18 mouse cellular contexts compared by ENCODE assay signal in genomic region chr8:127295848-127296247, GRCm38 (mm10).
DNase-seq lines count a peak whose midpoint lies in the region; ATAC-seq lines count a peak whose summit lies in the region.
"Had no signal": no experiment of that assay in that cellular context is flagged by ENCODE, and none has a peak within 500 bp of the region (broad histone marks: within the 10 kb centered on the region; RNA-seq: fewer than 3 reads in every experiment).

No protein-coding gene starts in this region.

- H3K4me1 ChIP-seq in hindbrain, embryonic 16.5 days (ENCODE audit: control insufficient read depth, insufficient read depth, low read depth, low read length): peaks cover 4% of the 10 kb centered on the region
- H3K4me1 ChIP-seq in hindbrain, embryonic 11.5 days (replicated peaks; ENCODE audit: control insufficient read depth, insufficient read depth, low read length): no peaks in the 10 kb centered on the region
- H3K4me1 ChIP-seq: intestine, embryonic 15.5 days; limb, embryonic 15.5 days; megakaryocyte, embryonic 14.5 days had no signal

- no peak overlapping the region for H3K4me2 ChIP-seq in hindbrain, embryonic 16.5 days (ENCODE audit: low read length)
- no peak overlapping the region for H3K4me2 ChIP-seq in hindbrain, embryonic 11.5 days (replicated peaks; ENCODE audit: low read depth, low read length)
- H3K4me2 ChIP-seq: forebrain, embryonic 13.5 days; heart, embryonic 11.5 days; intestine, embryonic 15.5 days; limb, embryonic 15.5 days; neural tube, embryonic 13.5 days had no signal

- no peak for DNase-seq in hindbrain, embryonic 11.5 days (ENCODE audit: low spot score)
- DNase-seq in ZHBTc4 (ENCODE audit: low read depth, low spot score): peak; percentile 15
- peak; percentile 92 for DNase-seq in cerebellum, adult 11-12 months
- DNase-seq in cerebellum, postnatal 25 days: peak; percentile 81 to 84
- no peak for DNase-seq in left cerebral cortex, adult 9 months (ENCODE audit: low spot score in 2 of 2)
- no peak for DNase-seq in gastrocnemius, adult 8-10 months (ENCODE audit: low spot score in 2 of 2)
- DNase-seq: adrenal gland, postnatal 36 days; heart, postnatal 14 days; lung, postnatal 14 days; right cerebral cortex, postnatal 4 days had no signal

- 83% methylated on average over 13 of the region's 13 CpGs for WGBS in hindbrain, embryonic 16.5 days
- WGBS in hindbrain, embryonic 11.5 days: 93% methylated on average over 13 of the region's 13 CpGs

- no peaks in the 10 kb centered on the region for H3K27me3 ChIP-seq in hindbrain, embryonic 16.5 days (replicated peaks; ENCODE audit: control insufficient read depth, insufficient read depth, low read length)
- no peaks in the 10 kb centered on the region for H3K27me3 ChIP-seq in hindbrain, embryonic 11.5 days (ENCODE audit: control insufficient read depth, insufficient read depth, low read length)
- H3K27me3 ChIP-seq: forebrain, embryonic 13.5 days; intestine, embryonic 15.5 days; limb, embryonic 15.5 days; neural tube, embryonic 13.5 days; Patski had no signal

- no peaks in the 10 kb centered on the region for H3K36me3 ChIP-seq in hindbrain, embryonic 16.5 days (ENCODE audit: control insufficient read depth, insufficient read depth, low read length)
- no peaks in the 10 kb centered on the region for H3K36me3 ChIP-seq in hindbrain, embryonic 11.5 days (ENCODE audit: control insufficient read depth, insufficient read depth, low read length)
- H3K36me3 ChIP-seq: intestine, embryonic 15.5 days; limb, embryonic 15.5 days; neural tube, embryonic 13.5 days had no signal

- H3K9ac ChIP-seq in hindbrain, embryonic 16.5 days (ENCODE audit: low read depth, low read length): no peak overlapping the region
- no peak overlapping the region for H3K9ac ChIP-seq in hindbrain, embryonic 11.5 days (ENCODE audit: low read depth, low read length)
- H3K9ac ChIP-seq: forebrain, embryonic 13.5 days; intestine, embryonic 15.5 days; limb, embryonic 15.5 days; neural tube, embryonic 13.5 days had no signal

- H3K4me3 ChIP-seq in hindbrain, embryonic 16.5 days (ENCODE audit: low read length): no peak overlapping the region
- no peak overlapping the region for H3K4me3 ChIP-seq in hindbrain, embryonic 11.5 days (ENCODE audit: low read depth, low read length)
- H3K4me3 ChIP-seq: forebrain, embryonic 13.5 days; intestine, embryonic 15.5 days; limb, embryonic 15.5 days; megakaryocyte, embryonic 14.5 days; neural tube, embryonic 13.5 days had no signal

- H3K27ac ChIP-seq in hindbrain, embryonic 16.5 days (ENCODE audit: low read depth, low read length): no peak overlapping the region
- H3K27ac ChIP-seq in hindbrain, embryonic 11.5 days (ENCODE audit: low read depth, low read length): no peak overlapping the region
- H3K27ac ChIP-seq: forebrain, embryonic 13.5 days; intestine, embryonic 15.5 days; limb, embryonic 15.5 days; neural tube, embryonic 13.5 days had no signal

- H3K9me3 ChIP-seq in hindbrain, embryonic 16.5 days (ENCODE audit: control insufficient read depth, low read length): no peaks in the 10 kb centered on the region
- H3K9me3 ChIP-seq in hindbrain, embryonic 11.5 days (ENCODE audit: control insufficient read depth, low read length): no peaks in the 10 kb centered on the region
- H3K9me3 ChIP-seq: forebrain, embryonic 13.5 days; intestine, embryonic 15.5 days; limb, embryonic 15.5 days; megakaryocyte, embryonic 14.5 days; neural tube, embryonic 13.5 days had no signal

- ATAC-seq in hindbrain, embryonic 16.5 days: peak; percentile 73
- ATAC-seq in hindbrain, embryonic 11.5 days (ENCODE audit: low FRiP score): no peak
- ATAC-seq: forebrain, embryonic 13.5 days; intestine, embryonic 15.5 days; Patski had no signal

Comparison
In these comparisons a context has a peak if more than half of its experiments do, and no peak if none do; other contexts are left out.
1. DNase-seq: peak in ZHBTc4 (single experiment), cerebellum, adult 11-12 months (single experiment) and cerebellum, postnatal 25 days (2 of 2); none in hindbrain, embryonic 11.5 days (single experiment), left cerebral cortex, adult 9 months (0 of 2) and gastrocnemius, adult 8-10 months (0 of 2).